Mouse (Mus musculus) heart, postnatal 10 days (tissue): ENCODE results near the gene Il18r1. TPM values are rescaled to one million over a fixed set of nuclear protein-coding genes. Genes with fewer than 3 reads are reported as not detected.

ENCODE experiments used
- total RNA-seq, 2 experiments: library from RNA; stranded (reverse); gene quantifications; 2 replicates each; pipeline ENCODE4 v1.2.3; 2021

The Il18r1 gene
- total RNA-seq, 2 experiments from 2014 or later: 1.7 to 1.9 TPM

Other genes with a start within 250 kb of the Il18r1 start
- gene Il1r1, start 240.5 kb upstream of the Il18r1 start, total RNA-seq: 1 to 10 TPM; 7.5 to 7.9 TPM
- gene Il1rl2, start 140.9 kb upstream of the Il18r1 start, total RNA-seq: 1 to 10 TPM; 5.5 to 7.0 TPM
- gene Il1rl1, start 36.0 kb upstream of the Il18r1 start, total RNA-seq: 1 to 10 TPM in 1 of 2 experiments, under 1 TPM in 1; 0.60 to 1.4 TPM
- under 1 TPM; 0.10 to 0.17 TPM for gene Il18rap, start 49.8 kb downstream of the Il18r1 start, total RNA-seq
- gene Slc9a4, start 114.5 kb downstream of the Il18r1 start, total RNA-seq: not detected
- gene Slc9a2, start 215.0 kb downstream of the Il18r1 start, total RNA-seq: under 1 TPM; 0.50 to 0.84 TPM